Mouse (Mus musculus): ENCODE measurements around the gene Pdlim1. TPM values are rescaled to one million over a fixed set of nuclear protein-coding genes. Genes with fewer than 3 reads are reported as not detected.

Pdlim1 gene
- polyA plus RNA-seq, 1 experiment from 2014 or later: 105 TPM

- H3K4me2 ChIP-seq (replicated peaks): no peak overlapping the region
- H3K9ac ChIP-seq: no peak overlapping the region
- WGBS: 79% methylated on average over 1 of the region's 1 CpGs
- no peak overlapping the region for H3K4me3 ChIP-seq
- no peaks in the 10 kb centered on the region for H3K36me3 ChIP-seq
- H3K9me3 ChIP-seq: peaks cover 4% of the 10 kb centered on the region; the same call in 1 of the 2 replicates
- H3K4me1 ChIP-seq: peaks cover 9% of the 10 kb centered on the region
- no peak for ATAC-seq (ENCODE audit: insufficient number of reproducible peaks, insufficient read depth, low FRiP score, low TSS enrichment)
- H3K27ac ChIP-seq: no peak overlapping the region
- H3K27me3 ChIP-seq: no peaks in the 10 kb centered on the region
Observed at GRCm38 (mm10) chr19:40255561-40255960, 16.1 kb downstream of the Pdlim1 start.

- no peak overlapping the region for H3K27ac ChIP-seq
- H3K9ac ChIP-seq: no peak overlapping the region
- H3K9me3 ChIP-seq: peaks cover 4% of the 10 kb centered on the region; the same call in 1 of the 2 replicates
- H3K4me3 ChIP-seq: no peak overlapping the region
- 83% methylated on average over 3 of the region's 3 CpGs for WGBS
- no peaks in the 10 kb centered on the region for H3K27me3 ChIP-seq
- H3K4me2 ChIP-seq (replicated peaks): no peak overlapping the region
- peaks cover 9% of the 10 kb centered on the region for H3K4me1 ChIP-seq
- H3K36me3 ChIP-seq: no peaks in the 10 kb centered on the region
- ATAC-seq (ENCODE audit: insufficient number of reproducible peaks, insufficient read depth, low FRiP score, low TSS enrichment): no peak
Observed at GRCm38 (mm10) chr19:40254741-40255140, 16.9 kb downstream of the Pdlim1 start.

GRCm38 (mm10) chr19:40253768-40254167 is 17.9 kb downstream of the Pdlim1 start:
- no peak overlapping the region for H3K27ac ChIP-seq
- WGBS: 33% methylated on average over 13 of the region's 13 CpGs

GRCm38 (mm10) chr19:40251115-40251514 is 20.5 kb downstream of the Pdlim1 start:
- 82% methylated on average over 4 of the region's 4 CpGs for WGBS
- Histone ChIP-seq H3K4me1 (peaks cover 5% of the 10 kb centered on the region), H3K9me3 (no peaks in the 10 kb centered on the region), H3K36me3 (no peaks in the 10 kb centered on the region), H3K27ac (no peak overlapping the region), H3K4me2 (replicated peaks) (no peak overlapping the region), H3K4me3 (no peak overlapping the region), H3K9ac (no peak overlapping the region), H3K27me3 (no peaks in the 10 kb centered on the region)
- ATAC-seq (ENCODE audit: insufficient number of reproducible peaks, insufficient read depth, low FRiP score, low TSS enrichment): no peak

More at GRCm38 (mm10) chr19:40253768-40254167, 17.9 kb downstream of the Pdlim1 start:
- no peak overlapping the region for H3K9ac ChIP-seq
- H3K4me1 ChIP-seq: peaks cover 9% of the 10 kb centered on the region
- H3K27me3 ChIP-seq: no peaks in the 10 kb centered on the region
- peaks cover 4% of the 10 kb centered on the region; the same call in 1 of the 2 replicates for H3K9me3 ChIP-seq
- 0 out of 2 replicates have a peak overlapping the region, but pooled peaks have one; percentile 13 for H3K4me2 ChIP-seq (replicated peaks)
- 0 out of 2 replicates have a peak, but pooled peaks have one; percentile 32 for ATAC-seq (ENCODE audit: insufficient number of reproducible peaks, insufficient read depth, low FRiP score, low TSS enrichment)
- H3K4me3 ChIP-seq: no peak overlapping the region
- no peaks in the 10 kb centered on the region for H3K36me3 ChIP-seq

- no peak overlapping the region for H3K27ac ChIP-seq
- H3K9me3 ChIP-seq: no peaks in the 10 kb centered on the region
- WGBS: 77% methylated on average over 11 of the region's 11 CpGs
- H3K36me3 ChIP-seq: no peaks in the 10 kb centered on the region
- H3K27me3 ChIP-seq: no peaks in the 10 kb centered on the region
- peaks cover 5% of the 10 kb centered on the region for H3K4me1 ChIP-seq
- no peak overlapping the region for H3K9ac ChIP-seq
- no peak overlapping the region for H3K4me3 ChIP-seq
- no peak for ATAC-seq (ENCODE audit: insufficient number of reproducible peaks, insufficient read depth, low FRiP score, low TSS enrichment)
- no peak overlapping the region for H3K4me2 ChIP-seq (replicated peaks)
Observed at GRCm38 (mm10) chr19:40249352-40249751, 22.3 kb downstream of the Pdlim1 start.

GRCm38 (mm10) chr19:40248476-40248875 is 23.2 kb downstream of the Pdlim1 start:
- Histone ChIP-seq H3K27me3 (no peaks in the 10 kb centered on the region), H3K9me3 (no peaks in the 10 kb centered on the region), H3K27ac (no peak overlapping the region), H3K36me3 (no peaks in the 10 kb centered on the region), H3K9ac (no peak overlapping the region), H3K4me2 (replicated peaks) (no peak overlapping the region), H3K4me1 (no peaks in the 10 kb centered on the region), H3K4me3 (no peak overlapping the region)
- 95% methylated on average over 5 of the region's 5 CpGs for WGBS
- ATAC-seq (ENCODE audit: insufficient number of reproducible peaks, insufficient read depth, low FRiP score, low TSS enrichment): no peak

- WGBS: 62% methylated on average over 5 of the region's 5 CpGs
- Histone ChIP-seq H3K27ac (no peak overlapping the region), H3K9me3 (no peaks in the 10 kb centered on the region)
Observed at GRCm38 (mm10) chr19:40247268-40247666, 24.4 kb downstream of the Pdlim1 start.

GRCm38 (mm10) chr19:40246646-40247267 is 24.9 kb downstream of the Pdlim1 start:
- Histone ChIP-seq H3K27me3 (no peaks in the 10 kb centered on the region), H3K36me3 (no peaks in the 10 kb centered on the region), H3K9ac (no peak overlapping the region), H3K4me3 (no peak overlapping the region), H3K4me2 (replicated peaks) (no peak overlapping the region), H3K9me3 (no peaks in the 10 kb centered on the region), H3K4me1 (no peaks in the 10 kb centered on the region), H3K27ac (no peak overlapping the region)
- 81% methylated on average over 7 of the region's 7 CpGs for WGBS
- no peak for ATAC-seq (ENCODE audit: insufficient number of reproducible peaks, insufficient read depth, low FRiP score, low TSS enrichment)

More at GRCm38 (mm10) chr19:40247268-40247666, 24.4 kb downstream of the Pdlim1 start:
- Histone ChIP-seq H3K4me2 (replicated peaks) (no peak overlapping the region), H3K36me3 (no peaks in the 10 kb centered on the region), H3K9ac (no peak overlapping the region), H3K4me3 (no peak overlapping the region), H3K27me3 (no peaks in the 10 kb centered on the region), H3K4me1 (no peaks in the 10 kb centered on the region)
- no peak for ATAC-seq (ENCODE audit: insufficient number of reproducible peaks, insufficient read depth, low FRiP score, low TSS enrichment)

GRCm38 (mm10) chr19:40240838-40241689 is 30.6 kb downstream of the Pdlim1 start:
- WGBS: 46% methylated on average over 14 of the region's 14 CpGs
- Histone ChIP-seq H3K4me3 (no peak overlapping the region), H3K4me2 (replicated peaks) (0 out of 2 replicates have a peak overlapping the region, but pooled peaks have one; percentile 13), H3K27me3 (no peaks in the 10 kb centered on the region), H3K27ac (peak overlapping the region; percentile 69), H3K36me3 (no peaks in the 10 kb centered on the region), H3K9ac (no peak overlapping the region), H3K9me3 (no peaks in the 10 kb centered on the region), H3K4me1 (peaks cover 12% of the 10 kb centered on the region)
- no peak for ATAC-seq (ENCODE audit: insufficient number of reproducible peaks, insufficient read depth, low FRiP score, low TSS enrichment)

GRCm38 (mm10) chr19:40240360-40240759 is 31.3 kb downstream of the Pdlim1 start:
- no peak for ATAC-seq (ENCODE audit: insufficient number of reproducible peaks, insufficient read depth, low FRiP score, low TSS enrichment)
- Histone ChIP-seq H3K4me3 (no peak overlapping the region), H3K27me3 (no peaks in the 10 kb centered on the region), H3K9me3 (no peaks in the 10 kb centered on the region), H3K36me3 (no peaks in the 10 kb centered on the region), H3K4me2 (replicated peaks) (no peak overlapping the region), H3K9ac (no peak overlapping the region), H3K27ac (no peak overlapping the region), H3K4me1 (peaks cover 12% of the 10 kb centered on the region)
- 70% methylated on average over 6 of the region's 6 CpGs for WGBS

GRCm38 (mm10) chr19:40238175-40238850 is 33.3 kb downstream of the Pdlim1 start:
- H3K4me3 ChIP-seq: no peak overlapping the region
- H3K4me2 ChIP-seq (replicated peaks): no peak overlapping the region
- ATAC-seq (ENCODE audit: insufficient number of reproducible peaks, insufficient read depth, low FRiP score, low TSS enrichment): no peak
- H3K9me3 ChIP-seq: no peaks in the 10 kb centered on the region
- 58% methylated on average over 6 of the region's 6 CpGs for WGBS
- no peak overlapping the region for H3K27ac ChIP-seq
- H3K4me1 ChIP-seq: peaks cover 12% of the 10 kb centered on the region
- H3K27me3 ChIP-seq: no peaks in the 10 kb centered on the region
- H3K9ac ChIP-seq: no peak overlapping the region
- H3K36me3 ChIP-seq: no peaks in the 10 kb centered on the region

All from embryonic facial prominence, embryonic 12.5 days (tissue).